Mouse (Mus musculus): ENCODE results near the gene Ppp1r14b.
A peak's percentile ranks its signal among the peaks of the same experiment; 100 is the strongest.
"Not testable (repeated sequence)": the region's sequence is repeated elsewhere in the genome, so short reads cannot be mapped to it uniquely, and the experiment has no call there.

Ppp1r14b gene

GRCm38 (mm10) chr19:6977759-6978638, 3.2 kb downstream of the Ppp1r14b start:
- DNase-seq: no peak

GRCm38 (mm10) chr19:6978639-6978974, 3.8 kb downstream of the Ppp1r14b start:
- no peak for DNase-seq

GRCm38 (mm10) chr19:6979001-6979479, 4.3 kb downstream of the Ppp1r14b start:
- peak; percentile 62 for DNase-seq

GRCm38 (mm10) chr19:6979486-6980380, 5.0 kb downstream of the Ppp1r14b start:
- DNase-seq: peak; percentile 100

- DNase-seq: peak; percentile 99
Measured at GRCm38 (mm10) chr19:6980381-6981093, 5.8 kb downstream of the Ppp1r14b start, which contains the start of gene Fkbp2. TSS of gene Fkbp2 (minus strand) at chr19:6980501.

- DNase-seq: no peak
Measured at GRCm38 (mm10) chr19:6981465-6981864, 6.7 kb downstream of the Ppp1r14b start.

GRCm38 (mm10) chr19:6983621-6984020, 8.9 kb downstream of the Ppp1r14b start:
- no peak for DNase-seq

GRCm38 (mm10) chr19:6985300-6985699, 10.5 kb downstream of the Ppp1r14b start:
- peak; percentile 30 for DNase-seq

- peak; percentile 16 for DNase-seq
Measured at GRCm38 (mm10) chr19:6985951-6986708, 11.4 kb downstream of the Ppp1r14b start.

- DNase-seq: peak; percentile 84
Measured at GRCm38 (mm10) chr19:6987061-6987903, 12.5 kb downstream of the Ppp1r14b start, which contains the start of gene Vegfb. TSS of gene Vegfb (minus strand) at chr19:6987651.

- DNase-seq: no peak
Measured at GRCm38 (mm10) chr19:6987904-6988285, 13.1 kb downstream of the Ppp1r14b start.

GRCm38 (mm10) chr19:6989251-6989650, 14.5 kb downstream of the Ppp1r14b start:
- peak; percentile 12 for DNase-seq

- no peak for DNase-seq
Measured at GRCm38 (mm10) chr19:6990712-6991111, 15.9 kb downstream of the Ppp1r14b start.

- DNase-seq: not testable (repeated sequence)
Measured at GRCm38 (mm10) chr19:6991166-6991565, 16.4 kb downstream of the Ppp1r14b start.

GRCm38 (mm10) chr19:6992011-6992858, 17.5 kb downstream of the Ppp1r14b start, which contains the start of gene Dnajc4:
TSS of gene Dnajc4 (minus strand) at chr19:6992572.
- peak; percentile 98 for DNase-seq

- no peak for DNase-seq
Measured at GRCm38 (mm10) chr19:6993011-6993770, 18.4 kb downstream of the Ppp1r14b start.

GRCm38 (mm10) chr19:6994002-6994401, 19.2 kb downstream of the Ppp1r14b start:
- no peak for DNase-seq

- DNase-seq: no peak
Measured at GRCm38 (mm10) chr19:6994489-6994888, 19.7 kb downstream of the Ppp1r14b start.

Measured in kidney, postnatal 10 days (tissue).